Mouse (Mus musculus): ENCODE measurements at regions not wholly inside any gene's neighbourhood (a gene's known extent, or its start where the extent isn't known, plus 50 kb on each side); places are given as distances from the start of the nearest gene placed in this dataset.

- TF ChIP-seq POLR2A (IDR thresholded peaks at IDR 0.05; ENCODE audit: low read depth, low read length) (no peak), CTCF (IDR thresholded peaks at IDR 0.05; ENCODE audit: borderline replicate concordance, insufficient read depth, low read length) (no peak)
These were observed 328.9 kb upstream of the Trib2 start for GRCm38 (mm10) chr12:16145621-16146020.
